Mouse (Mus musculus): ENCODE results near the gene Fbxw7. TPM values are rescaled to one million over a fixed set of nuclear protein-coding genes. Genes with fewer than 3 reads are reported as not detected.

The Fbxw7 gene
- polyA plus RNA-seq, 1 experiment = 2.7 TPM

GRCm38 (mm10) chr3:84952135-84952534 lies 137.1 kb downstream of the Fbxw7 start:
- Histone ChIP-seq H3K79me3 (ENCODE audit: low read depth) (no peaks in the 10 kb centered on the region), H3K27me3 (ENCODE audit: control insufficient read depth, insufficient read depth, insufficient read length) (no peaks in the 10 kb centered on the region), H3K79me2 (ENCODE audit: control insufficient read depth, insufficient read depth) (no peaks in the 10 kb centered on the region), H3ac (ENCODE audit: control insufficient read depth, insufficient read length, low read depth) (peak overlapping the region; percentile 45), H3K36me3 (ENCODE audit: control insufficient read depth, insufficient read depth) (no peaks in the 10 kb centered on the region), H3K4me3 (ENCODE audit: insufficient read depth, poor library complexity, severe bottlenecking) (peak overlapping the region; percentile 34)
- TF ChIP-seq MYOD1 (IDR thresholded peaks at IDR 0.05; ENCODE audit: control insufficient read depth, insufficient read length, low read depth) = no peak
- TF ChIP-seq CEBPB (IDR thresholded peaks at IDR 0.05; ENCODE audit: low read depth) = no peak
- no peak for TF ChIP-seq FOSL1 (IDR thresholded peaks at IDR 0.05; ENCODE audit: insufficient read depth, low read length, poor library complexity, severe bottlenecking)
- no peak for TF ChIP-seq MYOG (IDR thresholded peaks at IDR 0.05; ENCODE audit: control insufficient read depth, extremely low read depth, insufficient read length)
- no peak for TF ChIP-seq CTCF (IDR thresholded peaks at IDR 0.05; ENCODE audit: control insufficient read depth, insufficient read depth, insufficient read length)
- no peak for TF ChIP-seq MAX (IDR thresholded peaks at IDR 0.05)

GRCm38 (mm10) chr3:84952585-84953187 lies 137.6 kb downstream of the Fbxw7 start:
- H3K79me3 ChIP-seq (ENCODE audit: low read depth) = no peaks in the 10 kb centered on the region
- H3ac ChIP-seq (ENCODE audit: control insufficient read depth, insufficient read length, low read depth) = no peak overlapping the region
- TF ChIP-seq USF1 (IDR thresholded peaks at IDR 0.05; ENCODE audit: low read depth) (no peak), CTCF (IDR thresholded peaks at IDR 0.05; ENCODE audit: control insufficient read depth, insufficient read depth, insufficient read length) (no peak), MYOD1 (IDR thresholded peaks at IDR 0.05; ENCODE audit: control insufficient read depth, insufficient read length, low read depth) (no peak), FOSL1 (IDR thresholded peaks at IDR 0.05; ENCODE audit: insufficient read depth, low read length, poor library complexity, severe bottlenecking) (no peak), MAX (IDR thresholded peaks at IDR 0.05) (no peak), CEBPB (IDR thresholded peaks at IDR 0.05; ENCODE audit: low read depth) (no peak), MYOG (IDR thresholded peaks at IDR 0.05; ENCODE audit: control insufficient read depth, extremely low read depth, insufficient read length) (no peak)
- H3K36me3 ChIP-seq (ENCODE audit: control insufficient read depth, insufficient read depth) = no peaks in the 10 kb centered on the region
- H3K79me2 ChIP-seq (ENCODE audit: control insufficient read depth, insufficient read depth) = no peaks in the 10 kb centered on the region
- peak overlapping the region; percentile 34 for H3K4me3 ChIP-seq (ENCODE audit: insufficient read depth, poor library complexity, severe bottlenecking)
- H3K27me3 ChIP-seq (ENCODE audit: control insufficient read depth, insufficient read depth, insufficient read length) = no peaks in the 10 kb centered on the region

DNA sequence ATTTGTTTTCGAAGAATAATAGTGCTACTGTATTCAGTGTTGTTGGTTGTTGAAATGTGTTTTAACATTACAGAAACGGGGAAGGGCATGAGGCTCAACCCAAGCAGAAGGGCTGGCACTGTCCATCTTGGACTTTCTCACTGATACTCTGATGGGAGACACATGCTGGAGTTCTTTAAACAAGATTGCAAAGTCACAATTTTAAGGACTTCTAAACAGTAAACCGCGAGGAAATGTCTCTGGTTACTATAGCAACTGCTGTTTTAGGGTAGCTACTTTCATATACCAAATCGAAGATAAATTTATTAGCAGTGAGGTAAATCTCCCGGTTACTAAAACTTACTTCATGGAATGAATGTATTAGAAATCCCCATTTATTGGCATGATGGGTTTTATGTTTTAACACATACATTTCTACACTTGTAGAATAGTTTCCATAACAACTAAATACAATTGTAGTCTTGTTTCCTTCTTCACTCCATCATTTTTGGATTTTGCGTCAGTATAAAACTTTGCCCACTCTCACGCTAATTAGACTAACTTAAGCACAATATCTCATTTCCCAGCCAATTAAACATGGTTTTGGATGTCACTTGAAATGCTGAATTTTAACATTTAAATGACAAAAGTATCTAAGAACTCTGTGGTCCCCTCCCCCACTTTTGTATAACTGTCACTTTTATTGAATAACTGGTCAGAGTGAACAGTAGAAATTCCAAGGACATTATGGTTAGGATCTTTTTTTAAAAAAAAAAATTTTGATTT lies 140.1 kb downstream of the Fbxw7 start:
- Histone ChIP-seq H3K27me3 (ENCODE audit: control insufficient read depth, insufficient read depth, insufficient read length) (no peaks in the 10 kb centered on the region), H3K36me3 (ENCODE audit: control insufficient read depth, insufficient read depth) (no peaks in the 10 kb centered on the region), H3K4me3 (ENCODE audit: insufficient read depth, poor library complexity, severe bottlenecking) (no peak overlapping the region), H3K79me2 (ENCODE audit: control insufficient read depth, insufficient read depth) (no peaks in the 10 kb centered on the region), H3K79me3 (ENCODE audit: low read depth) (no peaks in the 10 kb centered on the region), H3ac (ENCODE audit: control insufficient read depth, insufficient read length, low read depth) (no peak overlapping the region)
- TF ChIP-seq MAX (IDR thresholded peaks at IDR 0.05) (no peak), USF1 (IDR thresholded peaks at IDR 0.05; ENCODE audit: low read depth) (no peak), CEBPB (IDR thresholded peaks at IDR 0.05; ENCODE audit: low read depth) (no peak), CTCF (IDR thresholded peaks at IDR 0.05; ENCODE audit: control insufficient read depth, insufficient read depth, insufficient read length) (no peak), MYOG (IDR thresholded peaks at IDR 0.05; ENCODE audit: control insufficient read depth, extremely low read depth, insufficient read length) (no peak), MYOD1 (IDR thresholded peaks at IDR 0.05; ENCODE audit: control insufficient read depth, insufficient read length, low read depth) (no peak), FOSL1 (IDR thresholded peaks at IDR 0.05; ENCODE audit: insufficient read depth, low read length, poor library complexity, severe bottlenecking) (no peak)

DNA sequence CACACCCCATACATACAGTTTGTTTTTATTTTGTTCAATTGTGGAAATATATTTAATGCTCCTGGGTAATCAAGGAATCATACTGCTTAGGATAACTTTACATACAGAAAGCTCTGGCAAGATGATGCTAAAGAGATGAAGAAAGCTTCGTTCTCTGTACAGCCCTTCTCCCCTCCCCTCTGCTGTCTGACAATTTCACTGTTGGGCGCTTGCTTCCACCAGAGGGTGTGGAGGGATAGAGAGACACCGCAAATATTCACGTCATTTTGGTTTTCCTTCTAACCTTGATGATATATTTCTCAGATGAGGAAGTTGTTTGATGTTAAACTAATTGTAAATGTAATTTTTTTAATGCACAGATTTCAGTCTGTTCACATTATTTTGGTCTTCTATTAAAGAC lies 140.8 kb downstream of the Fbxw7 start:
- H3ac ChIP-seq (ENCODE audit: control insufficient read depth, insufficient read length, low read depth) = no peak overlapping the region
- H3K4me3 ChIP-seq (ENCODE audit: insufficient read depth, poor library complexity, severe bottlenecking) = no peak overlapping the region
- no peaks in the 10 kb centered on the region for H3K79me3 ChIP-seq (ENCODE audit: low read depth)
- TF ChIP-seq FOSL1 (IDR thresholded peaks at IDR 0.05; ENCODE audit: insufficient read depth, low read length, poor library complexity, severe bottlenecking) (no peak), CTCF (IDR thresholded peaks at IDR 0.05; ENCODE audit: control insufficient read depth, insufficient read depth, insufficient read length) (no peak), MAX (IDR thresholded peaks at IDR 0.05) (no peak), USF1 (IDR thresholded peaks at IDR 0.05; ENCODE audit: low read depth) (no peak), MYOG (IDR thresholded peaks at IDR 0.05; ENCODE audit: control insufficient read depth, extremely low read depth, insufficient read length) (no peak), CEBPB (IDR thresholded peaks at IDR 0.05; ENCODE audit: low read depth) (no peak), MYOD1 (IDR thresholded peaks at IDR 0.05; ENCODE audit: control insufficient read depth, insufficient read length, low read depth) (no peak)
- peaks cover under 1% of the 10 kb centered on the region for H3K36me3 ChIP-seq (ENCODE audit: control insufficient read depth, insufficient read depth)
- H3K79me2 ChIP-seq (ENCODE audit: control insufficient read depth, insufficient read depth) = no peaks in the 10 kb centered on the region
- no peaks in the 10 kb centered on the region for H3K27me3 ChIP-seq (ENCODE audit: control insufficient read depth, insufficient read depth, insufficient read length)

DNA sequence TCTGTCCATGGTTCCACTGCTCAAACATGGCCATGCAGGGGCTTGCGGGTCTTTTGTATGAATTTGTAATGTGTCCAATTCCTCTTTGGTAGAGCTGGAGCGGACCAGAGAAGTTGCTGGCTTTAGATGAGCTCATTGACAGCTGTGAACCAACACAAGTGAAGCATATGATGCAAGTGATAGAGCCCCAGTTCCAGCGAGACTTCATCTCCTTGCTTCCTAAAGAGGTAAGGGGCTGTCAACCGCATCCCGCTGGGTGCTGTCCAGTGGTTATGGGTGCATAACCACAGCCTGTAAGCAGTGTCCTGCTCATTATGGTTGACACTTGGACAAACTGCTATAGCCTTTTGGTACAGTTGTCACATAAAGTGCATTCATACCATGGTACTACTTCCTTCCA lies 150.1 kb downstream of the Fbxw7 start:
- H3K27me3 ChIP-seq (ENCODE audit: control insufficient read depth, insufficient read depth, insufficient read length) = no peaks in the 10 kb centered on the region
- H3K36me3 ChIP-seq (ENCODE audit: control insufficient read depth, insufficient read depth) = peaks cover 20% of the 10 kb centered on the region
- H3K4me3 ChIP-seq (ENCODE audit: insufficient read depth, poor library complexity, severe bottlenecking) = no peak overlapping the region
- no peaks in the 10 kb centered on the region for H3K79me2 ChIP-seq (ENCODE audit: control insufficient read depth, insufficient read depth)
- TF ChIP-seq FOSL1 (IDR thresholded peaks at IDR 0.05; ENCODE audit: insufficient read depth, low read length, poor library complexity, severe bottlenecking) (no peak), USF1 (IDR thresholded peaks at IDR 0.05; ENCODE audit: low read depth) (no peak), MAX (IDR thresholded peaks at IDR 0.05) (no peak), MYOG (IDR thresholded peaks at IDR 0.05; ENCODE audit: control insufficient read depth, extremely low read depth, insufficient read length) (no peak), CTCF (IDR thresholded peaks at IDR 0.05; ENCODE audit: control insufficient read depth, insufficient read depth, insufficient read length) (no peak), CEBPB (IDR thresholded peaks at IDR 0.05; ENCODE audit: low read depth) (no peak), MYOD1 (IDR thresholded peaks at IDR 0.05; ENCODE audit: control insufficient read depth, insufficient read length, low read depth) (no peak)
- no peak overlapping the region for H3ac ChIP-seq (ENCODE audit: control insufficient read depth, insufficient read length, low read depth)
- no peaks in the 10 kb centered on the region for H3K79me3 ChIP-seq (ENCODE audit: low read depth)
